Mouse (Mus musculus) small intestine, adult 2 months (tissue): ENCODE data around the gene Dglucy.

Source experiments
- CTCF ChIP-seq: fragments of 200-500 bp; IDR thresholded peaks from 2 replicates; pipeline ENCODE4 v1.5.1; 2012; ENCODE audit warnings: low read depth, mild to moderate bottlenecking, control low read depth, inconsistent platforms, low read length, moderate library complexity, mixed read lengths; ENCODE audit not compliant: insufficient replicate concordance, insufficient read length; ENCODE audit errors: extremely low read depth
- POLR2A ChIP-seq: fragments of 200-500 bp; IDR thresholded peaks from 2 replicates; pipeline ENCODE4 v1.6.1; 2012; ENCODE audit warnings: low read depth, mild to moderate bottlenecking, control low read depth, inconsistent platforms, low read length, moderate library complexity

- no peak for TF ChIP-seq POLR2A
- no peak for TF ChIP-seq CTCF
Observed at GRCm38 (mm10) chr12:100845829-100846228, 67.0 kb downstream of the Dglucy start.
